Mouse (Mus musculus) 3T3-L1 (cell line): Measurements from ENCODE around the gene Ybey.

Experiments
- DNase-seq: peaks from one replicate; pipeline ENCODE4 v3.0.0-alpha.2; 2015; ENCODE audit warnings: low read depth, low spot score

The Ybey gene

GRCm38 (mm10) chr10:76445996-76446681 lies 22.8 kb downstream of the Ybey start:
- DNase-seq: no peak

GRCm38 (mm10) chr10:76442178-76443088 lies 26.5 kb downstream of the Ybey start, which contains the start of gene Pcnt:
Gene Pcnt (minus strand): TSS chr10:76442786.
- DNase-seq: peak; percentile 97

- DNase-seq: no peak
Observed at GRCm38 (mm10) chr10:76440281-76440680, 28.6 kb downstream of the Ybey start, which contains the start of gene AC141477.1. Gene AC141477.1 (minus strand): TSS chr10:76440444.

- no peak for DNase-seq
Observed at GRCm38 (mm10) chr10:76439107-76439890, 29.6 kb downstream of the Ybey start.

GRCm38 (mm10) chr10:76433925-76434324 lies 35.0 kb downstream of the Ybey start:
- DNase-seq: no peak

GRCm38 (mm10) chr10:76425674-76426073 lies 43.2 kb downstream of the Ybey start:
- DNase-seq: no peak

- DNase-seq: no peak
Observed at GRCm38 (mm10) chr10:76416811-76417210, 52.1 kb downstream of the Ybey start.
